Mouse (Mus musculus) NIH3T3 (cell line): ENCODE measurements around the gene Smad3.

Source experiments
- DNase-seq: peaks from one replicate; pipeline ENCODE4 v3.0.0-alpha.2; 2012; ENCODE audit warnings: low read depth

The Smad3 gene

GRCm38 (mm10) chr9:63772452-63772851, 14.7 kb upstream of the Smad3 start:
- DNase-seq, result no peak

DNA sequence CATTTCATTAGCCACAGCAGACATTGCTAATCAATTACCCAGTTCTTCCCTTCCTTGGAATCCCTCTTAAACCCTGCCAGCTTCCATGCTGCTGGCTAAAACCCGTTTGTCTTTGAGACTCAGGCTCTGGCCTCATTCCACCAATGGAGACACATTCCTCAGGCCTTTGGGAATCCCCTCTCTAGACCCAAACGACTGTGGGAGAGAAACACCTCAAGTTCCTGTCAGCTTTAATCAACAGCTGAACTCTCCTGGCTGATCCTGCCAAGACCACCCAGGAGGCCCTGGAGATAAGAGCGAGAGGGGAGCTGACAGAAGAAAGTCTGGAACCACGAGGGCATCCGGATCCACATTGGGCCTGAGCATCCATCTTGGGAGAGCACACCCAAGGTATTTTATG, 13.9 kb upstream of the Smad3 start:
- DNase-seq, result peak; percentile 30

DNA sequence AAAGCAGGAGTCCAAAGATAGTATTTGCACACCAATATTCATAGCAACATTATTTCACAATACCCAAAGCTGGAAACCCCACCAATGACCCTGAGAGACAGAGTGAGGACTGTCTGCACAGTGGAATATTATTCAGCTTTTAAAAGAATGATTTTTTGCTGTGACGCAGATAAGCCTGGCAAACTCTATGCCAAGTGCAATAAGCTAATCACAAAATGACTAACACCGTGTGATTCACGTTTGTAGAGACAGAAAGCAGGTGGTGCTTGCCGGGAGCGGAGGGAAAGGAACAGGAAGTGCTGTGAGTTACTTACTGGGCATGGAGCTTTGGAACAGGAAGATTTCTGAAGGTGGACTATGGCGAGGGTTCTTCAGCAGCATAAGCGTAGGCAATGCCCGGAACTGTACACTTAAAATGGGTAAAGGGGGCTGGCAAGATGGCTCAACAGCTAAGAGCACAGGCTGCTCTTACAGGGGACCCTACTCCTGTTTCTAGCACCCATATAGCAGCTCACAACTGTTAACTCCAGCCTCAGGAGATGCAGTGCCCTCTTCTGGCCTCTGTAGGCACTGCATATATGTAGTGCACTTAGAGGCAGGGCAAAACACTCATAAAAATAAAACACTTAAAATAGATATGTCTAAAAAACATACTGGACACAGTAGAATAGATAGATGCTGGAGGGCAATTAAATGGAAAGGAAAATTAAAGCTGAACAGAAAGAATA, 3.7 kb upstream of the Smad3 start:
- peak; percentile 44 for DNase-seq

DNA sequence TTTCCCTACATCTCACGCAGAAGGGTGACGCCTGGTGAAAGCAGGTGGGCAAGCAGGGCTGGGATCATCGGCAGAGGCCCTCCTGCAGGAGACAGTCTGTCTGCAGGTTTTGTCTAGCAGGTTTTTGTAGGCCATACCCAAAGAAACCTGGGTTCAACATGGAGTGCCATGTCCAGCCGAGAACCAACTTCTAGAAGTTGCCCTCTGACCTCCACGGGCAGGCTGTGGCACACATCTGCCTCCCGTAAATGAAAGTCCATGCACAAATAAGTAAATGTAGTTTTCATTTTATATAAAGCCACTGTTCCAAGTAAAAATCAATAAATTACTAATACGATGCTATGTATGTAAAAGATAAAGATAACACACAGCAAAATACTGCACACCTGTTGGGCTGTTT, 3.0 kb upstream of the Smad3 start:
- DNase-seq, result no peak

GRCm38 (mm10) chr9:63759973-63760722, 2.4 kb upstream of the Smad3 start:
- no peak for DNase-seq

- peak; percentile 33 for DNase-seq
Observed at GRCm38 (mm10) chr9:63758641-63759391, 1.0 kb upstream of the Smad3 start.

GRCm38 (mm10) chr9:63757462-63757772, 377 bp downstream of the Smad3 start:
- no peak for DNase-seq

DNA sequence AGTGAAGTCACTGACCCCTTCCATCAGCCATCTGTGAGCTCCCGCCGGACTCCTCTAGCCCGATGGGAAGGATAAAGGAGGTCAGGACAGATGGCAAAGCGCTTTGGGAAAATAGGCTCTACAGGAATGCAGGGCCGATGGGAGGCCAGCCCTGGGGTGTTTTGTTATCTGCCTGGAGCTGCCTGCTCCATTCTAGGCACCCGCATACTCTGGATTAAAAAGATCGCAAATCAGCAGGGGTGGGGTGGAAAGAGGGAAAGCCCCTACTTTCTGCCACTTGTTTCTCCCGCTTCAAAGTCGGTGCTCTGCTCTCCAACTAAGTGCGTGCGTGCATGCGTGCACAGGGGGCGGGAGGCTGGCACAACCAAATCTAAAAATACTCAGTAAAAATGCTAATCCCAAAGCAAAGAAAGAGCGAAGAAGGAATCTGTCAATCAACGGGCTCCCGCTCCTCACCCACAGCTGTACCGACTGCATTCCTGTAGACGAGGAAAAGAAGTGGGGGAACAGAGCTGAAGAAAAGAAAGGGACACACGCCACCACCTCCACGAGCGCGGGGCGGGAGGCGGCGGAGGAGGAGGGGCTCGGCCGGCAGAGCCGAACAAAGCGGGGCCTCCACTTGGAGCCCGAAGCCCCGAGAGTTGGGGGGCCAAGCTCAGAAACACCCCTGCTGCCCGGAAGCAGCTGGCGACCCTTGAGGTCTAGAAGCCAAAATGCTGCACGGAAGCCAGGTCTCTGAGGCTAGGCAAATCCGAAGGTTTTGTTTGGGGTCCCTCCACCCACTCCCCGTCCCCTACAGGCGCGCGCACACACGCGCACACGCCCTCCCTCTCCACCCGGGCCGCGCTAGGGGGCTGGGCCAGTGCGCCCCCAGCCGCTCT, 973 bp downstream of the Smad3 start:
- peak; percentile 54 for DNase-seq

DNA sequence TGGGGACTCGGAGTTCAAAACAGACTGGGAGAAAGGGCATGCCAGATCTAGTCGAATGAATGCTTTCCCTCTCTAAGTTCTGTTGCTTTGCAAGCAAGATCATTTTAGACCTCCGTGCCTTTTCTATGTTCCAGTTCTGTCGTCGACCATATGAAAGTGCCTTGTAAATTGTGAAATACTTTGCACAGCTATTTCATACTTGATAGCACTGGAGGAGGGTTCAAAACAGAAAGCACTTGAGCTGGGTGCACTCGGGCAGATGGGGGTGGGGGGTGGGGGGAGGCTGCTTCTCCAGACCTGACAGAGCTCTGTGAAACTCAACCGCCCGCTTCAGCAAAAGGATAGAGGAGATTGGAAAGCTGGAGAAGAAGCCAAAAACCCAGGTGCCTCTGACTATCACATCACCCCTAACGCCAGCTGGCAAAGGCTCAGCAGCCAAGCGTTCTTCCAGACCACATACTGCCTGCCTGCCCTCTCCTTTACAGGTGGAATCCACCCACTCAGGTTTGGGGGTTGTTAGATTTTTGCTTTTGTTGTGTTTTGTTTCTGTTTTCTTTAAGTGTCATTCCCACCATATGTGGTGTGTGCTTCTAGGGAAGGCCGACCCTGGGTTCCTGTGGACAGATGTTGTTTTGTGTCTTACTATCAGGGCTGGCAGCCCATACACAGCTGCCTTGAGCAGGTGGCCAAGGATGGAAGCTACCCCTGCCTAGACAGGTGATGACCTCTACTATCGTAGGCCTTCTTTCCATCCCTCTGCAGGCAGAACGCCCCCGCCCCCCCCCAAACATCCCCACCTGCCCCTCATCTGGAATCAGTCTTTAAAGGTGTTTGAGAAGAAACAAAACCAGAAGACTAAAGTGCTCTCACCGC, 1.9 kb downstream of the Smad3 start:
- DNase-seq, result peak; percentile 44

DNA sequence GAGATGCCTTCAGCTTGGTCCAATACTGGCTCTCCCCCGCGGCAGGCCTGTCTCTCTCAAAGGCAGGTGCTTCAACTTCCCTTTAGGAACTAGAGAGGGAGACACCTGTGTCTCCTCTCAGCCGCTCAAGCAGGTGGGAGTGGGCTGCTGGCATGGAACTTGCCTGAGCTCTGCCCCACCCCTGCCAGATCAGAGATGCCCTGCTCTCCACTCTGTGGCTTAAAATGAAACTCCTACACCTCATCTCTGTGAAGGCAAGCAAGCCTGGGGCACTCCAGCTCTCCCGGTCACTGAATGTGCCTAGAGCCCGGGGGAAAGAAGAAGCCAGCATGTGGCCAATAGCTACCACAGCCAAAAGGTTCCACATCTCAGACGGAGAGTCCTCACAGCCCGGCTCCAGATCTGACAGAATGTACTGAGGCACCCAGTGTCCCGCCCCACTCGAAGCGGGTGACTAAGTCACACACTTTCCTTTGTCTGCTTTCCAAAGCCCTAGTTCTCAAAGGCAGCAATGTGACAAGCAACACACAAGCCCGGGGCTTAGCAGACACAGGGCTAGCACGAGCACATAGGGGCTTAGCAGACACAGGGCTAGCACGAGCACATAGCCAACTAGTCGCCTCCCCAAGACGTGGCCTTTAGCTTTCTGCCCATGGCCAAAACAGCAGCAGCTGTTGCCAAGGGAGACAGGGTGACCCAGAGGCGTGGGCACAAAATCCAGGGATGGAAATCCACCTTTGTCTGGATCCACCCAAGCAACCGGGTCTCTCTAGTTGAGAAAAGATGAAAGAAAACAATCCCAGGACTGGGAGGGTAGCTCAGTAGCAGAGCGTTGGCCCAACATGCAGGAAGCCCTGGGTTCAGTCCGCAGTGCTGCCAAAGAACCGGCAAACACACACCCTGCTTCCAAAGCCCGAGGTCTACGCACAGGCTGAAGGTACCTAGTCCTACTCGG, 3.0 kb downstream of the Smad3 start:
- peak; percentile 30 for DNase-seq

GRCm38 (mm10) chr9:63754039-63754438, 3.8 kb downstream of the Smad3 start:
- DNase-seq, result no peak

DNA sequence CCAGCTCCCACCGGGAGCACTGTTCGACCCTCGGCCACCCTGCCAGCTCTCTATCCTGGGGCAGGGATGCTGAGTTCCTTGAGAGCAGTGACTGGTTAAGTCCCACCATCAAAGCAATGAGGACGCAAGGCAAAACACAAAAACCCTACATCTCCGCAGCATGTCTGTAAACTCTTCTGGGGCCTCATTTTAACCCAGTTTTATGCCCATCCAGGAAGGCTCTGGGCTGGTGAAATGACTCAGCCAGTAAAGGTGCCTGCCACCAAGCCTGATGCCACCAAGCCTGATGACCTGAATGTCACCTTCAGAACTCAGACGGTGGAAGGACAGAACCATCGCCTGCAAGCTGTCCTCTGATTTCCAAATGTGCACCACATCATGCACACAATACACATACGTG, 4.4 kb downstream of the Smad3 start:
- DNase-seq, result no peak

GRCm38 (mm10) chr9:63752576-63752975, 5.2 kb downstream of the Smad3 start:
- no peak for DNase-seq

GRCm38 (mm10) chr9:63751325-63751724, 6.5 kb downstream of the Smad3 start:
- DNase-seq, result no peak

DNA sequence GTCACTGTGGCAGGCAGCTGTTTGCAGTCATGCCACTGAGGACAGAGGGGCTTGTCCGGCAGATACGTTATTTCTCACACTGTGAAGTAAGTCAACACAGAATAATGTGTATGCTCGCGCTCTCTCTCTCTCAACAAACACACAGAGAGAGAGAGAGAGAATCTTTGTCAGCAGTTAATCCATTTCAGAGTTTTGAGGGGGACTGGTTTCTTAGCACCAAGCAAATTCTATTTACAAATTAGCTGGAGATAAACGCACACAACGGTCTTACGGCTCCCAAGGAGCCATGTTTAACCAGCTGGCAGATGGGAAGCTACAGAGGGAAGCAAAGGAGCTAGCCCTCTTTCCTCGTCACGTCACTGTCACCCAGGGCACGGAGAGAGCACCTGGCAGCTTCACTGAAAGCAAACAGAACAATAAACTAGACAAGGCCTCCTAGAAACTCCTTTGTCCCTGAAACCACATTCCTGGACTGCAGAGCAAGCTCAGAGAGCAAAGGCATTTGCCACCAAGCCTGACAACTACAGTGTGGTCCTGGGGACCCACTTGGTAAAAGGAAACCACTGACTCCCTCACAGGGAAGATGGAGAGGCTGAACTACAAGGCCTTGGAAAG, 7.3 kb downstream of the Smad3 start:
- no peak for DNase-seq

DNA sequence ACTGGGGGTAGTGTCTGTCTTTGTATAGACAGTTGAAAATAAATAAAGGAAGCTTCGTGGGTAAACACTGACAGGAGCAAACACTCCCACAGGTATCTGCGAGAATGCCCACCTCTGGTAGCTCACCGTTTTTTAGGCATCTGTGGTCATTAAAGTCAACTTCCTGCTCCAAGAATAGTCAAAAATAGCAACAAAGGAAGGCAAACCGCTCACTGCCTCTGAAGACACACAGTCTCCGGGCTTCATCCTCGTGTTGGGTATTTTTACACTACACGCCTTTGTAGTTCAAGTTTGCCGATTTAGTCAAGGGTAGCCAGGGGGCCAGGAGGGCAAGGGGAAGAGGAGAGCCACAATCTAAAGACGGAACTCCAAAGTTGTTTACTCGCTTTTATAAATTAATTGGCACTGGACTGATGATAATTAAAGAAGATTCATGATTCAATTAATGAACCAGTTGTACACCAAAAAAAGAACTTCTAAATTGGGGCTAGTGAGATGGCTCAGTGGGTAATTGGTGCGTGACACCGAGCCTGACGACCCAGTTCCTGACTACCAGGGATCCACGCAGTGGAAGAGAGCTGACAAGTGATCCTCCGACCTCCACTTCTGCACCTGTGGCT, 8.4 kb downstream of the Smad3 start:
- no peak for DNase-seq

- DNase-seq, result peak; percentile 88
Observed at GRCm38 (mm10) chr9:63747645-63748295, 10.0 kb downstream of the Smad3 start.

GRCm38 (mm10) chr9:63746980-63747379, 10.8 kb downstream of the Smad3 start:
- no peak for DNase-seq
